Mouse (Mus musculus): ENCODE data around the gene Baiap2.
A peak's percentile ranks its signal among the peaks of the same experiment; 100 is the strongest.

Baiap2 gene

DNA sequence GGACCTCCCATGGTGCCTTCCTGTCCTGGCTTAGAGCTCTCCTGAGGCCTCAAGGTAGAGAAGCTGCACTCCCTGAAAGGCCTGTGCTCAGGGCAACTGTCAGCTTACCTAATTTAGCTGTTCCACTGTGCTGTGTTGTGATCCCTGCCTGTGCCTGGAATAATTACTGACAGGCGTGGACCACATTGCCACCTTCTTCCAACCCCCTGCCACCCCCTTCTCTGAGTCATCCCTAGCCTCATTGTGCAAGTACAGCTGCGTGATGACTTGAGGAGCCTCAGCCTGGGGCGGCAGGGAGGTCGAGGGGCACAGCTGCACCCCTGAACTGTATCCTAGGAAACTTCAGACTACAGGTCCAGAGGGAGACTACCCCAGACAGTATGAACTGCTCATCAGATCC is 5.7 kb downstream of the Baiap2 start:
- no peak for DNase-seq

DNA sequence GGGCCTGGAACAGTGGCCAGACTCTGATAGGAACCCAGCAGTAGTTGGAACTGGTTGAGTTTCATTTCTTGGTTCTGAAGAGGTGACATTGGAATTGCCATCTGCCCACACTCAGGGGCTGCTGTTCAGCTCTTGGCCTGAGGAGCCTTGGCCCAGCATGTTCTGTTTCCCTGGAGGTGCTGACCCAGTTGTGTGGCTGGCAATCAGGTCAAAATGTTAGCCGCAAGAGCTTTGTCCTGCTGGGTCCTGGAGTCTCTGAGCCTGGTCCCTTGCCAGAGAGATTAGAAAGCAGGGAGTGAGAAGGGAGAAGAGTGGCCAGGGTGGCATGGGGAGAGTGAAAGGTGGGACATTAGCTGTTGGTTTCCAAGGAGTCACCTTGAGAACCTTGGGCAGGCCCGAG is 6.2 kb downstream of the Baiap2 start:
- peak; percentile 47 to 56 for DNase-seq

DNA sequence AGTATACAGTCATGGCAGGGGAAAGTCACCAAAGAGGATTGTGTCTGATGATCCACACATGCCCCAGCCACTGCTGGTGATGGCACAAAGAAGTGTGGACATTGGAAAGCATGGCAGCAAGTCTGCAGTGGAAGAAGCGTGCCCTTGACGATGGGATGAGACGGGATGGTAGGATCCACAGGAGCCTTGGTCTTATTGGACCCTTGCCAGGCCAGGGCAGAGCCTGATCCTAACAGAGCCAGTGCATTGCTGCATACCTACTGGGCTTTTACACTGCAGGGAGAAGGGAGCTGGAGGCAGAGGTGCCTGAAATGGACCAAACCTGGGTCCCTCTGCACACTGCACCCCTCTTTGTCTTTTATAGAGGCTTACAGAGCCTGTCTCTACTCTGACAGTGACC is 8.0 kb downstream of the Baiap2 start:
- no peak for DNase-seq

DNA sequence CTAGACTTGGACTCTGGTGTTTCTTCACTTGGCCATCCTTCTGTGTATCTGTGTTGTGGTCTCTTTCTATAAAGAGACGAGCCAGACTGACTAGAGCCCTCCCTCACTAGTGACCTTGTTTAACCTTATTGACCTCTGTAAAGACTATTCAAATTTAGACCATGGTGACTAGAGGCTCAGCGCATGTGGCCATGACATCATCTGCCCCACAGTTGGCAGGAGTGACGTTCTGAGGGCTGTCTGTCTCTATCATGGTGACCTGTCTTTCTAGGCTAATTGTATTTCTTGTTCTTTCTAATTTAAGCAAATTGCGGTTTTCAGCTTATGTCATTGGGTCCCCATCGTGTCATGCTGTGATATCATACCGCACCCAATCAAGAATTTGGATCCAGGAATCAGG is 8.8 kb downstream of the Baiap2 start:
- no peak for DNase-seq

DNA sequence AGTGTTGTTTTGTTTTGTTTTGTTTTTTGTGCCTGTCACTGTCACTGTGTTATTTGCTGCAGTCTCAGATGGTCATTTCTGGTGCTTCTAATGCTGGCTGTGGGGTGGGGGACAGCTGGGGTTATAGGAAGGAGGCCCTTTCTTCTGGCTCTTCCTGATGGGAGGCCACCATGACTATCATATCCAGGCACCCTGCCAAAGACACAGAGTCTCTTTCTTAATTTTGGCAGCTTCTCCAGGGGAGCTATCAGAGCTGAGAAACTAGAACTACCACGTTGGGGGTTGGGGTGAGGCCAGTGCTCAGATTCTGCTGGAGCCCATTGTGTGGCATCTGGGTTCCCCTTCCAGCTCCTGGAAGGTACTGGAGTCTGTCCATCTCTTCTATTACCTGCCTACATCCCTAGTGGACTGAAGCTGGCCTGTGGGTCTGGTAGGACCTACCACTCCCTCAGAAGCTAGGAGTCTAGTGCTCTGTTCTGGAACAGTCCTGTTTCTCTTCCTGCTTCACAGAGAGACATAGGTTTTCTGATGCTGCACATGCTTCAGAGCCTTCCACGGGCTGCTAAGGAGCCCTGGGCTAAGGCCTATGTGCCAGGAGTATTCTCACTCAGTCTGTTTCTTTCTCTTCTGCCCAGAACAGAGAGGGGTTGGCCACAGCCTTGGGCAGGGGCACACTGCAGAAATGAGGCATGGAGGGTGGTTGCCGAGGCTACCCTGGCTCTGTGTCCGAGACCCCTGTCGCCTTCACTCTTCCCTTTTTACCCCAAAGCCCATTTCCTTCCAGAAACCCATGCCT is 10.1 kb downstream of the Baiap2 start:
- DNase-seq: no peak

DNA sequence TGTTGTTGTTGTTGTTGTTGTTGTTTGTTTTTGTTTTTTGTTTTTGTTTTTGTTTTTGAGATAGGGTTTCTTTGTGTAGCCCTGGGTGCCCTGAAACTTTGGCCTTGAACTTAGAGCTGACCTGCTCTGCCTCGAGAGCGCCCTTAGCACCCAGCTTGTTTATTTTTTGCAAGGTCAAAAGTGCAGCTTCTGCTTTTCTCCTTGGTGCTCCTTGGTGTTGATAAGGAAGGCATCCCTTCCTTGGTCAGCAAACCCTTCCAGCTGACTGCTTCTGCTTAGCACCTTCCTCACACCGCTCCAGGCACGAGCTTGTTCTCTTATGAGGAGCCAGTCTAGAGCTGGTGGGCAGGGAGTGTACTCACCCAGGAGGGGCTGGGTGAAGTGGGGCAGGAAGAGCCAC is 11.7 kb downstream of the Baiap2 start:
- DNase-seq: no peak

DNA sequence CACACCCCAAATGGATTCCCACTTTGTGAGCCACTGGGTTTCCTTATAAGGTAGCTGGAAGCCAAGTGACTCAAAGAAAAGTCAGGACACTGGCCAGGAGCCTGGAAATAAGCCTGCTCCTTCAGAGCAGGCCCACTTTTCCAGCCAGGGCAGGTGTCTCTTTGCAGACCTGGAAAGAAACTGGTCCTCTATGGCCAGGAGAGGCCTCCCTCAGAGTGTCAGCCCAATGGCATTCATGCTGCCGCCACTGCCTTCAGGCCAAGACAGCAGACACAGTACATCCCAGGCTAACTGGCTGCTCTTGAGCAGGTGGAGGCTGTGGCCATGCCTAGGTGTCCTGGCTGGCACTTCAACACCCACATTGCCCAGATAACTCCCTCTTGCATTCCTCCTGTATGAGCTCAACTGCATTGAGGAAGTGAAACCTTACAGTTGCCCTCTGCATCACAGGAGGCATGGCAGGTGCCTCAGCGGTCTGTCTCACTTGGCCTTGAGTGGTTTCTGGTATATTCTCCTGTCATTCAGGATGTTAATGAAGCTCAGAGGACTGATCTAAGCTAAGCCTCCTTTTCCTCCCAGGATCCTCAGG is 12.3 kb downstream of the Baiap2 start:
- DNase-seq: peak in 1 of 2 experiments; percentile 47

DNA sequence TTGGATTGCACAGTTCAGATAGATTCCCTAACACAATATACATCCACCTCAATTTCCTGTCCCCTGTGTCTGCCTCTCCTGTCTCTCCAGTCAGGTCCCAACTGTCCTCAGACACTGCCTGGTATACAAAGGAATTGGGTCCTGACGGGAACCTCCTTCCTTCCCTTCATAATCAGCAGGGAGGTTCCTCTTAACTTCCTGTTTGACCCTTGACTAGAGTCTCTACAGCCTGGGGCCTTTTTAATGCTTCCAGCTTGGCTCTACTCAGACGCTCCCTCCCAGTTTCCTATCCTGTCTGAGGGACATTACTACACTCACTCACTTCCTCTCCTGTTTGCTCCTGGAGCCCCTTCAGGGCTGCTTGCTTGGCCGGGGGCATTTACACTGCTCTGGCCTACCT is 12.9 kb downstream of the Baiap2 start:
- no peak for DNase-seq

DNA sequence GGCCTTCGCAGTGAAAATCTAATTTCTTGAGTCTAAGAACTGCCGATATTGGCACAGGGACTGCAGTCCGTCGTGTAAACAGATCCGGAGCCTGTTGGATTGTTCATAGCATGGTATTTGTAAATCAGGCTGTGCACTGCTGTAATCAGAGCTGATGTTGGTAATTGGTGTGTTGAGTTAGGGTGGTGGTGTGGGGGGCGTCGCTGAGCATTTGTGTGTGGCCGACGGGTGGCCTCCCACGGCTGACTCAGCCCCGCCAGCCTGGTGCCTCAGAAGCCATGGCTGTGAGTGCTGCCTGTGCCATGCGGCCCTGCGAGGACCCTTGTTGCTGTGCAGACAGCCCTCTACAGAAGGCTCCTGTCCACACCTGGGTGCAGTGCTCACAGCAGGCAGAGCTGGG is 14.0 kb downstream of the Baiap2 start:
- DNase-seq: no peak

DNA sequence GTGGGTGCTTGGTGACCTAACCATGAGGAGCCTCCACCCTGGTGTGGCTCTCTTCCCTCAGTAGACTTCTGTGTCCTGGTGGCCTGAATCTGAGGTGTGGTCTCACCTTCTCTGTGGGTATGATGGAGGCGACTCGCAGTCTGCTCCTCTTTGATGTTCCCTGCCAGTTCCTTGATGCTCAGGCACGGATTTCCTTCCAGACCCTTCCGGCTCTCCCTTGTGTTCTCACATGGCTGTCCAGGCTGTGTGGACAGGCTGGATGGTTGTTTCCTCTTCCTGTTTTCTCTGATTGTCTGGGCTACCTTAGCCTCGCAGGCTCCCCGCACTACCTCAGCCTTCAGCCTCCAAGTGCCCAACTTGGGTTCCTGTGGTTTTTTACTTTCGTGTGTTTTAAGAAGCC is 16.3 kb downstream of the Baiap2 start:
- DNase-seq: no peak

DNA sequence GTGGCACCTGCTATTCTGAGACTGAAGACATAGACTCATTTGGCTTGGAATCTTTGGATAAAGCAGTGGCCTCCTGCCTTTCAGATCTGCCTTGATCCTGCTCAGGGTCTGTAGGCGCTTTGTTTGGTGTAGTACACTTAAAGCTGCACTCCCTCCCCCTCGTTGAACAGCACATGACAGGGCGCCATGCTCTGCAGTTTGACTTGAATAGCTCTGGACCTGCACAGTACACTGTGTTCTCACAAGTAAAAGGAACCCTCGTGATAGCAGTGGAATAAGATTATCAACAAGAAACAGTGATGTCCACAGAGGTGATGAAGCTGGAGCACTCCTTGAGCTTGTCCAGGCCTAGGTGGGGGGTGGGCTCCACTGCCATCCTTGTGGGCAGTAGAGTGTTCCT is 17.2 kb downstream of the Baiap2 start:
- no peak for DNase-seq

DNA sequence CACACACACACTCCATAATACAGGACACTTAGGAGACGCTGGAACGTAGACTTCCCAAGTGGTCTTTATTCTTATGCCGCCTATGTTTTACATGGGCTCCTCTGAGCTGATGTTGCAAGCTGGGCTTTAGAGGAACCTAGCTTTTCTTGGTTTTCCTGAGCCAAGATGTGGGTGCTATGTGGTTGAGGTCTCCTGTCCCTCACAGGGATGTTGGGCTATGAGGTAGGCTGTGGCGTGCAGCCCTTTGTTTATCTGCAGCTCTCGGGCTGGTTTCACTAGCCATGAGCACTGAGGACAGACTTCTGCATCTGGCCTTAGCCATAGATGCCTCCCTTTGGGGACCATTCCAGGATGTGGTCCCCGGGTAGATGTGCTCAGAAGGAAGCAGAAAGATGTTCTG is 18.1 kb downstream of the Baiap2 start:
- no peak for DNase-seq

DNA sequence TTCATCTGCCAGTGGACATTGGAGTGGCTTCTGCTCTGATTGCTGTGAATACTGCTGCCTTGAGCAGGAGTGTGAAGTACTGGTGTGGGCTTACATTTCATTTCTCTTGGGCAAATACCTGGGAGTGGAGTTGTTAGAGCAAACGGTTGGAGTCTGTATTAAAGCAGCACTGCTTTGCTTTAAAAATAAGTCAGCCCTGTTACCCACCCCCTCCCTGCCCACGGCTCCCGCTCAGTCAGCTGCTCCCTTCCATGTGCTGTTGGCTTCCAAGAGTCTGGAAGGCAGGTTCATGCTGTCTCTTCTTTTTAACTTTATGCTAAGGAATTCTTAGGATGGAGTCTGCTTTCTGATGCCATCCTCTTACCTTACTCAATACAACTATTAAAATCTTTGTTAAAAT is 18.9 kb downstream of the Baiap2 start:
- DNase-seq: no peak

DNA sequence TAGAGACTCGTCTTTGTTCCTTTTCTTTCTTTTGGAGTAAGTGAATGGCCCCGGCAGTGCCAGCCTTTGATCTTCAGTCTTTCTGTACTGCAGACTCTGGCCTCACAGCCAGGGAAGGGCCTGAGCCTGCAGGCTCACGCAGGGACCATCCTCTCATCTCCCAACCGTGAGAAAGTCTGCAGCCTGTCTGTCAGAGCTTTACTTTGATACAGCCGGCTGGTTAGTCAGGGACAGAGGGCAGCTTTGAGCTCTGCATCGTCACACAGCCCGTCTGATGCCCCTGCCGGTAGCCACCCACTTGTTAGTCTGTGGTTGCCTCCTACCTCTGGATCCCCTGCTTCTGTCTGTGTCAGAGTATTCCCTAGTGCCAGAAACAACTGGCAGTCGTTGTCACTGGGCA is 22.5 kb downstream of the Baiap2 start:
- no peak for DNase-seq

DNA sequence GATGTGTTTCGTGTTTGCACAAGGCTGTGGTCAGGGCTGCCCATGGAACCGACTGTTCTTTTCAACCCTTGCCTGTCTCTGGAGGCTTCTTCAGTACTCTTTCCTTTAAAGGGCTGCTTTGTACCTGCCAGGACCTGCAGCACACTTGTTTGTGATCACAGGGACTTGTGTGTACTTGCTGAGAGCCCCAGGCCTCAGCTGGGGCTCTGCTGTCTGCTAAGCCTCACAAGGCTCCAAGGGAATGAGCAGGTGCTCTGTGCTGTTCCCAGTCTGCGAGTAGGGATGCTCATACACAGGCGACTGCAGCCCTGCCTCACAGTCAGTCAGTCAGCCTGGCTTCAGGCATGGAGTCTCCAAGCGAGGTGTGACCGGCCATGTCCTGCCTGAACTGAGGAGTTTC is 23.7 kb downstream of the Baiap2 start:
- no peak for DNase-seq

DNA sequence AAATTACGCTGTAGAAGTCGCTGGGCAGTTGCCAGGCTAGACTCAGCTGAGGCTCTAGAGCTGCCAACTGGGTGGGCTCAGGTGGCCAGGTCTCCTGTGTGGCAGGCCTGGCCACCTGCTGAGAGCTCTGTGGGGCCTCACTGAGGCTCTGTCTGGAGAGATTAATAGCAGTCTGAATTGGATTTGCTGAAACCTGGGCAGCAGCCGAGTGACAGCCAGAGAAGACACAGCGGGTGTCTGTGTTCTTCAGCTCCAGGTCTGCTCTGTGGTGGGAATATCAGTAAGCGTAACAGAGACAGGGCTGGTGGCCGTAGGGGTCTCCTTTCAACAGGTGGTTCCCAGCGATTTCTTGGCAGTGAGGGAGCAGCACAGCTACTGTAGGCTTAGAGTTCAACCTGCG is 24.8 kb downstream of the Baiap2 start:
- DNase-seq: no peak

DNA sequence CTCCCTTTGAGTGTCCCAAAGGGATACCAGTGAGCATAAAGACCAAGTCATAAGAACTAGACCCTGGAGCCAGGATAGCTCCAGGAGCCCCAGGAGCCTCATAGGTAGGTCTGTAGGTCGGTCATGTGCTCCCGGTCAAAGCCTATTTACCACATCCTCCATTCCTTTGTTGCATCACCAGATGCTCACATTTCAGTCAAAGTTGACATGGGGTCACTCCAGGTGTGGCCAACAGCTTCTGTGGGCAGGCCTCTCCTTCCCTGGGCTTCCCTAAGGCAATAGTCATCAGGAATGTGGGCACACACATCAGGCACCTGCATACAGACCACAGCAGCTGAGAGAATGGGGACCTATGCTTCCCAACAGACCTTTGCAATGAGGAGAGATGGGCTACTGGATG is 25.3 kb downstream of the Baiap2 start:
- DNase-seq: no peak

DNA sequence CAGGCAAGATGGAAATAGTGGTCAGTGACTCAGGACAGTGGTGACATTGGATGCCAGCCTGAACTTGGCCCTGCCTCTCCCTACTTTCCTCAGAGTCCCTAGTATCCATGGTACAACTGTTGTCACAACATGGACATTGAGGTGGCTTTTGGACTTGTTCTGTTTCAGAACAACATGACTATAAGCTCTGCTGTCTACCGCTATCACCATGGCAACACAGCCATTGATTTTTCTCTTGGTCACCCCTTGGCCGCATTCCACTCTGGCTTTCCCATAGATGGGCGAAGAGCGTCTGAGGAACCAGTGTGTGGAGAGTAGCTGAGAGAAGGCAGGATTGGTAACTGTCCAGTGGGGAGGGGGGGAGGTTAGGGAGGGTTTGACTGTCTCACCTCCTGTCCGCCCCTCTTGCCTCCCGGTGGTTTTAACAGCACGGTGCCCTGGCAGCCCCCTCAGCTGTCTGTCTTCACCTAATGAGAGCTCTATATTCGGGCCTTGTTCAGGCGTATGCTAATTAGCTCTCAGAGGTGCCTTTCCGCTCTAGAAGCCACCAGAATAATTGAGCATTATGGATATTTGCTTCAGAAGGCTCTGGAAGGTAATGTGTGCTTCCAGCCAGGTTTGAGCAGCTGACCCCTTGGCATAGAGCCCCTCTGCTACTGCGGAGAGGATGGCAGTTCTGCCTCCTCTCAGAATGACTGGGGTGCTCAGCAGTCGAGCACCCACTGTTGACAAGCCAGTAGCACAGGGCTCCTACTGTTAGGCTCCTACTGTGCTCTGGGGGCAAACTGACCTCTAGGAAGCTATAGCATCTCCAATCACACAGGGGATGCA is 27.7 kb downstream of the Baiap2 start:
- no peak for DNase-seq

DNA sequence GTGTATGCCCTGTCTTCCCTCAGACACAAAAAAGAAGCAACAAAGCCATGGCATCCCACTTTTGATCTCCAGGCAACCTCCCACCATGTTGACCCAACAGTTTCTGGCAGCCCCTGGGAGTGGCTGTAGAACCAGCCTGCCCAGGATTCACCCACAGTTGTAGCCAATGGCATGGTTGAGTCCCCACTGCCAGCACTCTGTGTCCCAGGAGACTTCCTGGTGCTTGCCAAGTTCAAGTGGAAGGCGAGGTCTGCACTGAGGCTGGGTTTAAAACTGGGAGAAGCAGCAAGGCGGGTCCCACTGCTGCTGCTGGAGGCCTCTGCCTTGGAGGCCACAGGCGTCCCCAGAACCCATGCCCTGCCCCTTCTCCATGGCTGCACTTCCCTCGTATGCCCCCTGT is 31.2 kb downstream of the Baiap2 start:
- DNase-seq: no peak

DNA sequence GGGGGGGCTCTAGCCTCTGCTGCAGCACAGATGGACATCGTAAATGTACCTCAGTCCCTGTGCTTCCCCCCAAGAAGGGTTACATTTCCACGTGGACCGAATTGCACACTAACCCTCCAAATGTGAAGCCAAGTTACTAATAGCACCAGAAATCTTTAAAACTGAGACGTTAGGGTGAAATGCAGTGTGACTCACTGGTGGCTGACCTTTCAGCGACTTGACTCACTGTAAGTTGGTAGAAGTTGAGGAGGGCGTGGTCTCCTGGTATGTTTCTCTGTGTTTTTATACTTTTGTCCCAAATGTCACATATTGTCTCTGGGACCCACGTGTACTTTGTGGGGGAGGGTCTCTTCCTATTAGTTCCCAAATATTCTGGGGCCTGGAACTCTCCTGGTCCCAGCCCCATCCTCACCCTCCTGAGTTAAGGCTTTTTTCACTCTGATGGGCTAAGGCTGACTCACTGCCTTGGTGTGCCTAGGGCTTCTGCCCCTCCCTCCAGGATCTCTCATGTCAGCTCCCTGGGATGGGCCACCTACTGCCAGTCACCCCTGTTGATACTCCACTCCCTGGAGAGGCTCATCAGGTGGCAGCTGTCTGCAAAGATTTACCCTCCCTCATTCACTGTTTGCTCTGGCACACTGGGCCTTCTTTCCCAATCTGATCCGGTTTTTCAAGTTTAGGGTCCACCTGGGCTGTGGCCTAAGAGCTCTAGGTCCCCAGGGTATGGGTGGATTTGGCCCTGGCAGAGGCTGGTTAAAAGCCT is 33.4 kb downstream of the Baiap2 start:
- no peak for DNase-seq

DNA sequence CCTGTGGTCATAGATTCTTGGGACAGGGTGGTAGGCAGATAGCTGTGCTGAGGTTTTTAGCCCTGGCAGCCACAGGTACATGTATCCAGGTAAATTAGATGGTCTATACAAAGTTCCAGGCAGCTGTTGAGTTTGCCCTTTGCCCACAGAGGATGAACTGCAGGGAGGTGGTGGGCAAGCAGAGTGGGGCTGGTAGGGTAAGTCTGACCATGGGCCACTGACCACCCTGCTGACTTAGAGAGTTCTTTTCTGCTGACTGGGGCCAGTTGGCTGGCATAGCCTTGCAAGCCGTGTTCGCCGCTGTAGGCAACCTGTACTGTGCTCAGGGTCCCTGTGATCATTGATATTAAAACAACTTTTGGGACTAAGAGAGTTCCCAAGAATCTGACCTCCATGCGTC is 36.1 kb downstream of the Baiap2 start:
- DNase-seq: no peak

DNA sequence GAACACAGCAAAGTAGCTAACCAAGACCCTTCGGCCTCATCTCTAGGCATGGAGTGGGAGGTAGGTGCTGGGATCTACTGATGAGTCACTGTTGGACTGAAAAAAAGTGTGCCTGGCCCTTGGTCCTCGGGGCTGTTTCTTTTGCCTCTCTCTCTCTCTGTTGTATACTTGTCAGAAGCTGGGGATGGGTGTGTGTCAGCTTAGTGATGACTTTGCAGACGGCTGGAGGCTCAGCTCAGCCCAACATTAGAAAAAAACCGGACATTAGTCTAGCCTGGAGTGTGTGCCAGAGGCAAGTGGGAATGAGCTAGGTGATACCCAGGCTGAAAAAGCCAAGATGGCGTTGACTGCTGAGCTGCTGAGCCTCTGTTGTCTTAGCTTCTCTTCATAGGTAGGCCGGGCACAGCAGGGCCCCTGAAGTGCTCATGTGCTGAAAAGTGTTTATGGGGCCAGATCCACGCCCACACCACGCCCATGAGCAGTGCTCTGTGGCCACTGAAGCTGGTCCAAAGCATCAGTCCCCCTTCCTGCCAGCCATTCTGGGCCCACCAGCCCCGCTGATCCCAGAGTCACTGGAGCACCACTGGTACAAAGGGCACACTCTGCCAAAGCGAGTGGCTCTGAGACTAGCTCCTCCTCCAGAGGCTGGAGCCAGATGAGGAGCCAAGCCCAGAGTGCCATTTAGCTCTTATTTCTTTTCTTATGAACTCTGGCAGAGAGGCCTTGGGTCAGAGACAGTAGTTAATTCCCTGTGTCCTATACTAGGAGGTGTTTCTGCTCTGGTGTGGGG is 37.2 kb downstream of the Baiap2 start:
- DNase-seq: no peak

DNA sequence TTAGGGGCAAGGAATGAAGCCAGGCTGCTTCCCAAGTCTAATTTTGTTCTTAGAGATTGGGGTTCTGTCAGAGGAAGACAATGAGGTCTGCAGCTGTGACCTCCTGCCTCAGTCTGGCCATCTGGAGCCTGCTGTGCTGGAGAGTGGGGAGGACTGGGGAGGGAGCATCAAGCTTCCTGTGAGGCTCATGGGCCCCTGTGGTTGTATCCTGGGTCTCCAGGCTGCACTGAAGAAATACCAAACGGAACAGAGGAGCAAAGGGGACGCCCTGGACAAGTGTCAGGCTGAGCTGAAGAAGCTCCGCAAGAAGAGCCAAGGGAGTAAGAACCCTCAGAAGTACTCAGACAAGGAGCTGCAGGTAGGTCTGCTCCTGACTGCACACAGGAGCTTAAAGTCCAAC is 39.2 kb downstream of the Baiap2 start:
- no peak for DNase-seq
